Mouse (Mus musculus) lung, embryonic 14.5 days (tissue): ENCODE results near the gene Sike1. TPM values are rescaled to one million over a fixed set of nuclear protein-coding genes. Genes with fewer than 3 reads are reported as not detected.
A peak's percentile ranks its signal among the peaks of the same experiment; 100 is the strongest.

ENCODE experiments used
- ATAC-seq: fragments of 200-750 bp; cut with Nextera tagmentation; 2 replicates; pipeline ENCODE4 v1.8.0; 2017; ENCODE audit warnings: mild to moderate bottlenecking, moderate TSS enrichment, moderate library complexity; ENCODE audit not compliant: insufficient read depth
- DNase-seq: peaks from one replicate; pipeline ENCODE4 v3.0.0-alpha.2; 2015
- H3K27ac ChIP-seq: fragments of 300-500 bp; sonication (generic); 2 replicates; pipeline ENCODE4 v1.5.1; 2014; ENCODE audit warnings: low read depth, mild to moderate bottlenecking, moderate library complexity
- H3K27me3 ChIP-seq: fragments of 300-500 bp; sonication (generic); 2 replicates; pipeline ENCODE4 v1.6.1; 2014; ENCODE audit warnings: low read length, control low read depth; ENCODE audit not compliant: insufficient read depth
- H3K36me3 ChIP-seq: fragments of 300-500 bp; sonication (generic); 2 replicates; pipeline ENCODE4 v1.6.1; 2014; ENCODE audit warnings: control low read depth; ENCODE audit not compliant: insufficient read depth
- H3K4me1 ChIP-seq: fragments of 300-500 bp; sonication (generic); 2 replicates; pipeline ENCODE4 v1.6.1; 2014; ENCODE audit warnings: antibody characterized with exemption, control low read depth; ENCODE audit not compliant: insufficient read depth
- H3K4me2 ChIP-seq: fragments of 300-500 bp; sonication (generic); 2 replicates; pipeline ENCODE4 v1.6.1; 2014; ENCODE audit warnings: mild to moderate bottlenecking
- H3K4me3 ChIP-seq: fragments of 300-500 bp; sonication (generic); 2 replicates; pipeline ENCODE4 v1.5.1; 2014; ENCODE audit warnings: low read depth, low read length
- H3K9ac ChIP-seq: fragments of 300-500 bp; sonication (generic); 2 replicates; pipeline ENCODE4 v1.6.1; 2014
- H3K9me3 ChIP-seq: fragments of 300-500 bp; sonication (generic); 2 replicates; pipeline ENCODE4 v1.6.1; 2016; ENCODE audit warnings: low read depth, low read length, control low read depth
- CTCF ChIP-seq: IDR thresholded peaks from 2 replicates; pipeline ENCODE4 v1.5.1; 2016; ENCODE audit warnings: antibody characterized with exemption, low read depth
- WGBS: fragments of 180-500 bp; shearing (Covaris S2); extraction: QIAGEN DNeasy Blood & Tissue Kit; methylation state at CpG from one replicate; pipeline ENCODE4 v1.1.7; 2014; 5-methylcytosine and 5-hydroxymethylcytosine counted together
- polyA plus RNA-seq: library from polyadenylated mRNA; unstranded; fragments of >200 nt; fragmentation: Nextera tagmentation; extraction: Ambion mirVana; gene quantifications from 2 replicates; pipeline ENCODE4 v1.2.1, GENCODE M21; 2014

Sike1 gene
- polyA plus RNA-seq, 1 experiment from 2014 or later: 63.9 TPM

DNA sequence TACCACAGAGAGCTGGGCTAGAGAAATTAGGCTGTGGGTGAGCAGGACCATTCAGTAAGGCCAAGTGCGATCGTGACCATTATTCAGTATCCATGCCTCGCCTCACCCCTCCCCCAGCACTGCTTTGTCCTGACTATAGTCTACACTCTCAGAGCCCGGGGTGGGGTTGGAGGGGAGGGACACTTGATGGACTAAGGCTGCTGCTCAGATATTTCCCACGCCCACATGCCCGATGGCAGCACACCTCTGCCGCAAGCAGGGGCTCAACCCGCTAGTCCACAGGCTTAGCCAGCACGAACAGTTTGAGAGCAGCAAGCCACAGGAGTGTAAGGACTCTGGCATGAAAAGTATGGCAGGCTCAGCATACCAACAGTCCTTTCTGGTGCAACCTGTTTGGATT, 25.4 kb upstream of the Sike1 start:
- Histone ChIP-seq H3K27me3 (no peaks in the 10 kb centered on the region), H3K9me3 (no peaks in the 10 kb centered on the region), H3K4me3 (no peak overlapping the region), H3K9ac (no peak overlapping the region), H3K27ac (no peak overlapping the region; the same call in 1 of the 2 replicates), H3K4me2 (no peak overlapping the region), H3K36me3 (no peaks in the 10 kb centered on the region), H3K4me1 (no peaks in the 10 kb centered on the region)
- ATAC-seq (no peak), DNase-seq (no peak)
- WGBS: 66% methylated on average over 9 of the region's 9 CpGs
- TF ChIP-seq CTCF: no peak

GRCm38 (mm10) chr3:102970508-102970907, 25.0 kb upstream of the Sike1 start:
- no peak overlapping the region for H3K4me2 ChIP-seq
- no peaks in the 10 kb centered on the region for H3K27me3 ChIP-seq
- no peak overlapping the region for H3K4me3 ChIP-seq
- DNase-seq (no peak), ATAC-seq (no peak)
- H3K9ac ChIP-seq: no peak overlapping the region
- no peak for TF ChIP-seq CTCF
- H3K27ac ChIP-seq: no peak overlapping the region; the same call in 1 of the 2 replicates
- H3K4me1 ChIP-seq: no peaks in the 10 kb centered on the region
- H3K36me3 ChIP-seq: no peaks in the 10 kb centered on the region
- H3K9me3 ChIP-seq: no peaks in the 10 kb centered on the region
- WGBS: 67% methylated on average over 3 of the region's 3 CpGs

- H3K27me3 ChIP-seq: no peaks in the 10 kb centered on the region
- WGBS: 74% methylated on average over 4 of the region's 4 CpGs
- no peak overlapping the region for H3K9ac ChIP-seq
- ATAC-seq (no peak), DNase-seq (no peak)
- H3K4me2 ChIP-seq: no peak overlapping the region
- TF ChIP-seq CTCF: no peak
- H3K4me3 ChIP-seq: no peak overlapping the region
- H3K27ac ChIP-seq: no peak overlapping the region
- no peaks in the 10 kb centered on the region for H3K36me3 ChIP-seq
- H3K4me1 ChIP-seq: no peaks in the 10 kb centered on the region
- H3K9me3 ChIP-seq: no peaks in the 10 kb centered on the region
Measured at GRCm38 (mm10) chr3:102976906-102977305, 18.6 kb upstream of the Sike1 start.

GRCm38 (mm10) chr3:102979550-102980348, 15.8 kb upstream of the Sike1 start:
- TF ChIP-seq CTCF: no peak
- H3K27ac ChIP-seq: no peak overlapping the region
- DNase-seq: peak; percentile 52
- H3K4me3 ChIP-seq: no peak overlapping the region
- no peak for ATAC-seq
- WGBS: 34% methylated on average over 10 of the region's 10 CpGs
- H3K9me3 ChIP-seq: no peaks in the 10 kb centered on the region
- H3K36me3 ChIP-seq: no peaks in the 10 kb centered on the region
- no peaks in the 10 kb centered on the region for H3K4me1 ChIP-seq
- no peaks in the 10 kb centered on the region for H3K27me3 ChIP-seq
- H3K9ac ChIP-seq: no peak overlapping the region
- H3K4me2 ChIP-seq: no peak overlapping the region

GRCm38 (mm10) chr3:102980349-102980736, 15.2 kb upstream of the Sike1 start:
- Histone ChIP-seq H3K4me3 (no peak overlapping the region), H3K27me3 (no peaks in the 10 kb centered on the region), H3K36me3 (no peaks in the 10 kb centered on the region), H3K27ac (no peak overlapping the region), H3K9me3 (no peaks in the 10 kb centered on the region), H3K4me1 (no peaks in the 10 kb centered on the region), H3K4me2 (no peak overlapping the region), H3K9ac (no peak overlapping the region)
- 45% methylated on average over 3 of the region's 3 CpGs for WGBS
- TF ChIP-seq CTCF: no peak
- DNase-seq (no peak), ATAC-seq (no peak)

DNA sequence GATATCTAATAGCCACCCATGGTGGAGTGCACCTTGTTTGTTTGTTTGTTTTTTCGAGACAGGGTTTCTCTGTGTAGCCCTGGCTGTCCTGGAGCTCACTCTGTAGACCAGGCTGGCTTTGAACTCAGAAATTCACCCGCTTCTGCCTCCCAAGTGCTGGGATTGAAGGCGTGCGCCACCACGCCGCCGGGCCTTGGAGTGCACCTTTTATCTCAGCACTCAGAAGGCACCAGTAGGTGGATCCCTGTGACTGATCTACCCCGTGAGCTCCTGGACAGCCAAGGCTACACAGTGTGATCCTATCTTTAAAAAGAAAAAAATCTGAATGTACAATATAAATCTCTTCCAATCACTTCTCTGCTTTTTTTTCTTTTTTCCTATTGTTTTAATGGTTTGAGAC, 4.5 kb upstream of the Sike1 start:
- H3K27me3 ChIP-seq: no peaks in the 10 kb centered on the region
- H3K36me3 ChIP-seq: no peaks in the 10 kb centered on the region
- WGBS: 63% methylated on average over 8 of the region's 8 CpGs
- H3K9me3 ChIP-seq: no peaks in the 10 kb centered on the region
- H3K9ac ChIP-seq: no peak overlapping the region
- DNase-seq: no peak
- no peak for ATAC-seq
- H3K4me2 ChIP-seq: no peak overlapping the region
- H3K4me3 ChIP-seq: no peak overlapping the region
- H3K4me1 ChIP-seq: no peaks in the 10 kb centered on the region
- no peak overlapping the region for H3K27ac ChIP-seq
- no peak for TF ChIP-seq CTCF

GRCm38 (mm10) chr3:102992936-102993335, 2.6 kb upstream of the Sike1 start:
- H3K4me1 ChIP-seq: no peaks in the 10 kb centered on the region
- no peak overlapping the region for H3K27ac ChIP-seq
- TF ChIP-seq CTCF: no peak
- no peak for ATAC-seq
- WGBS: 23% methylated on average over 3 of the region's 3 CpGs
- H3K9me3 ChIP-seq: no peaks in the 10 kb centered on the region
- peak; percentile 62 for DNase-seq
- H3K36me3 ChIP-seq: peaks cover 7% of the 10 kb centered on the region; the same call in 1 of the 2 replicates
- no peaks in the 10 kb centered on the region for H3K27me3 ChIP-seq
- no peak overlapping the region for H3K4me2 ChIP-seq
- H3K9ac ChIP-seq: no peak overlapping the region
- H3K4me3 ChIP-seq: no peak overlapping the region
